Mouse (Mus musculus): ENCODE measurements around the gene Fbxl16. TPM values are rescaled to one million over a fixed set of nuclear protein-coding genes. Genes with fewer than 3 reads are reported as not detected.

Fbxl16 gene
- total and polyA plus RNA-seq, 2 experiments, result 0.33 TPM; not detected in 1

- Histone ChIP-seq H3K79me2 (ENCODE audit: control insufficient read depth, insufficient read depth, low read length) (no peaks in the 10 kb centered on the region), H3K9ac (ENCODE audit: low read depth, low read length) (no peak overlapping the region), H3K27me3 (ENCODE audit: control insufficient read depth, insufficient read depth, low read length) (no peaks in the 10 kb centered on the region), H3K27ac (replicated peaks; ENCODE audit: insufficient read depth, low read depth, low read length) (no peak overlapping the region), H3K4me3 (ENCODE audit: insufficient read depth, low read depth, low read length) (no peak overlapping the region), H3K36me3 (ENCODE audit: control insufficient read depth, insufficient read depth, low read length) (peaks cover 2% of the 10 kb centered on the region; the same call in 1 of the 2 replicates), H3K4me1 (ENCODE audit: control insufficient read depth, insufficient read depth, low read length) (peaks cover 3% of the 10 kb centered on the region; the same call in 1 of the 2 replicates)
- 81% methylated on average over 15 of the region's 15 CpGs for WGBS
- DNase-seq (ENCODE audit: extremely low read depth, low read depth, low spot score), result no peak
- TF ChIP-seq POLR2A (IDR thresholded peaks at IDR 0.05; ENCODE audit: extremely low read depth, insufficient read depth, low read length) (no peak), CTCF (IDR thresholded peaks at IDR 0.05; ENCODE audit: low read depth, low read length) (no peak)
Measured at GRCm38 (mm10) chr17:25783861-25784574, 24.9 kb upstream of the Fbxl16 start.

- WGBS, result under 1% methylated on average over 23 of the region's 23 CpGs
- Histone ChIP-seq H3K36me3 (ENCODE audit: control insufficient read depth, insufficient read depth, low read length) (no peaks in the 10 kb centered on the region; the same call in 1 of the 2 replicates), H3K79me2 (ENCODE audit: control insufficient read depth, insufficient read depth, low read length) (no peaks in the 10 kb centered on the region), H3K27me3 (ENCODE audit: control insufficient read depth, insufficient read depth, low read length) (no peaks in the 10 kb centered on the region), H3K27ac (replicated peaks; ENCODE audit: insufficient read depth, low read depth, low read length) (no peak within 1 kb of the TSS), H3K4me1 (ENCODE audit: control insufficient read depth, insufficient read depth, low read length) (peaks cover 3% of the 10 kb centered on the region; the same call in 1 of the 2 replicates), H3K4me3 (ENCODE audit: insufficient read depth, low read depth, low read length) (peak within 1 kb of the TSS; percentile 69), H3K9ac (ENCODE audit: low read depth, low read length) (peak within 1 kb of the TSS; percentile 54)
- TF ChIP-seq POLR2A (IDR thresholded peaks at IDR 0.05; ENCODE audit: extremely low read depth, insufficient read depth, low read length) (no peak), CTCF (IDR thresholded peaks at IDR 0.05; ENCODE audit: low read depth, low read length) (no peak)
- DNase-seq (ENCODE audit: extremely low read depth, low read depth, low spot score), result peak; percentile 86
Measured at GRCm38 (mm10) chr17:25785281-25785745, 23.6 kb upstream of the Fbxl16 start, which contains the start of gene Haghl. Gene Haghl (minus strand): TSS chr17:25785673.

- H3K9ac ChIP-seq (ENCODE audit: low read depth, low read length), result 0 out of 2 replicates have a peak within 1 kb of the TSS, but pooled peaks have one; percentile 25
- 87% methylated on average over 3 of the region's 3 CpGs for WGBS
- no peak for DNase-seq (ENCODE audit: extremely low read depth, low read depth, low spot score)
- H3K4me3 ChIP-seq (ENCODE audit: insufficient read depth, low read depth, low read length), result peak within 1 kb of the TSS; percentile 69
- H3K4me1 ChIP-seq (ENCODE audit: control insufficient read depth, insufficient read depth, low read length), result peaks cover 3% of the 10 kb centered on the region; the same call in 1 of the 2 replicates
- TF ChIP-seq POLR2A (IDR thresholded peaks at IDR 0.05; ENCODE audit: extremely low read depth, insufficient read depth, low read length), result no peak
- no peak for TF ChIP-seq CTCF (IDR thresholded peaks at IDR 0.05; ENCODE audit: low read depth, low read length)
- no peak within 1 kb of the TSS for H3K27ac ChIP-seq (replicated peaks; ENCODE audit: insufficient read depth, low read depth, low read length)
- H3K79me2 ChIP-seq (ENCODE audit: control insufficient read depth, insufficient read depth, low read length), result no peaks in the 10 kb centered on the region
- no peaks in the 10 kb centered on the region for H3K27me3 ChIP-seq (ENCODE audit: control insufficient read depth, insufficient read depth, low read length)
- H3K36me3 ChIP-seq (ENCODE audit: control insufficient read depth, insufficient read depth, low read length), result no peaks in the 10 kb centered on the region; the same call in 1 of the 2 replicates
Measured at GRCm38 (mm10) chr17:25786280-25786679, 22.6 kb upstream of the Fbxl16 start, which contains the start of gene Ccdc78. Gene Ccdc78 (plus strand): TSS chr17:25786580.

- Histone ChIP-seq H3K79me2 (ENCODE audit: control insufficient read depth, insufficient read depth, low read length) (no peaks in the 10 kb centered on the region), H3K9ac (ENCODE audit: low read depth, low read length) (no peak overlapping the region), H3K27ac (replicated peaks; ENCODE audit: insufficient read depth, low read depth, low read length) (no peak overlapping the region), H3K27me3 (ENCODE audit: control insufficient read depth, insufficient read depth, low read length) (no peaks in the 10 kb centered on the region), H3K4me3 (ENCODE audit: insufficient read depth, low read depth, low read length) (no peak overlapping the region), H3K36me3 (ENCODE audit: control insufficient read depth, insufficient read depth, low read length) (no peaks in the 10 kb centered on the region), H3K4me1 (ENCODE audit: control insufficient read depth, insufficient read depth, low read length) (peaks cover 3% of the 10 kb centered on the region; the same call in 1 of the 2 replicates)
- TF ChIP-seq POLR2A (IDR thresholded peaks at IDR 0.05; ENCODE audit: extremely low read depth, insufficient read depth, low read length) (no peak), CTCF (IDR thresholded peaks at IDR 0.05; ENCODE audit: low read depth, low read length) (no peak)
- 90% methylated on average over 9 of the region's 9 CpGs for WGBS
- DNase-seq (ENCODE audit: extremely low read depth, low read depth, low spot score), result no peak
Measured at GRCm38 (mm10) chr17:25786781-25787504, 21.9 kb upstream of the Fbxl16 start.

- TF ChIP-seq POLR2A (IDR thresholded peaks at IDR 0.05; ENCODE audit: extremely low read depth, insufficient read depth, low read length), result no peak
- TF ChIP-seq CTCF (IDR thresholded peaks at IDR 0.05; ENCODE audit: low read depth, low read length), result no peak
- WGBS, result 38% methylated on average over 19 of the region's 19 CpGs
Measured at GRCm38 (mm10) chr17:25791320-25791842, 17.5 kb upstream of the Fbxl16 start.

More at GRCm38 (mm10) chr17:25791320-25791842, 17.5 kb upstream of the Fbxl16 start:
- Histone ChIP-seq H3K4me3 (ENCODE audit: insufficient read depth, low read depth, low read length) (peak overlapping the region; percentile 91), H3K27ac (replicated peaks; ENCODE audit: insufficient read depth, low read depth, low read length) (no peak overlapping the region), H3K27me3 (ENCODE audit: control insufficient read depth, insufficient read depth, low read length) (no peaks in the 10 kb centered on the region), H3K36me3 (ENCODE audit: control insufficient read depth, insufficient read depth, low read length) (no peaks in the 10 kb centered on the region), H3K9ac (ENCODE audit: low read depth, low read length) (peak overlapping the region; percentile 84; the same call in 1 of the 2 replicates), H3K79me2 (ENCODE audit: control insufficient read depth, insufficient read depth, low read length) (no peaks in the 10 kb centered on the region), H3K4me1 (ENCODE audit: control insufficient read depth, insufficient read depth, low read length) (peaks cover 5% of the 10 kb centered on the region; the same call in 1 of the 2 replicates)
- no peak for DNase-seq (ENCODE audit: extremely low read depth, low read depth, low spot score)

Data from liver, adult 2 months (tissue).